Mouse (Mus musculus) lung, adult 2 months (tissue): ENCODE measurements at regions not wholly inside any gene's neighbourhood (a gene's known extent, or its start where the extent isn't known, plus 50 kb on each side); places are given as distances from the start of the nearest gene placed in this dataset.

Experiments used
- CTCF ChIP-seq: fragments of 200-500 bp; IDR thresholded peaks from 2 replicates; pipeline ENCODE4 v1.5.1; 2011; ENCODE audit warnings: mild to moderate bottlenecking, low read length, control low read depth; ENCODE audit not compliant: insufficient read depth
- POLR2A ChIP-seq: fragments of 200-500 bp; IDR thresholded peaks from 2 replicates; pipeline ENCODE4 v1.6.1; 2011; ENCODE audit warnings: low read depth, mild to moderate bottlenecking, control low read depth, low read length, borderline replicate concordance; ENCODE audit errors: extremely low read depth

DNA sequence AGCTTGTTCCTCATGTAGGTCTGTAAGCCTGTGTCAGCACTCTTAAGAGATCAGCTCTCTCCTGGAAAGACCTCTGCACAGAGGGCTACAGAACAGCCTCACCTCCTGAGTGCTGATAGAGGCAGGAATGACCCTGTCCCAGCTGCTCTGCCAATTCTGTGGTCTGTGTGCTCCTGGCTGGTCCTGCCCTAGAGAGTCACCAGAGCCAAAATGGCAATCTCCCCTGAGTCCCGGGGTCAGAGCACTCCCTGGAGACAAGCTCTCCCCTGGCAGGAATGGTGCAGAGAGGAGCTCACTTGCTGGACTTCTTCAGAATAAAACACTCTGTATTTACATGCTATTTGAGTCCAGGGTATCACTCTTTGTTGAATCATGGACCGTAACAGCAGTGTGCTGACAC is 149.9 kb upstream of the Slc4a7 start:
- TF ChIP-seq CTCF (no peak), POLR2A (no peak)
